Mouse (Mus musculus) 3134 (cell line): ENCODE measurements around the gene Hps4.
"Not testable (repeated sequence)": the region's sequence is repeated elsewhere in the genome, so short reads cannot be mapped to it uniquely, and the experiment has no call there.

Experiments used
- DNase-seq: peaks from one replicate; pipeline ENCODE4 v3.0.0-alpha.2; 2011; ENCODE audit warnings: low spot score; ENCODE audit not compliant: insufficient read length; ENCODE audit errors: extremely low read depth

Gene Hps4

GRCm38 (mm10) chr5:112394779-112395443 is 52.0 kb downstream of the Hps4 start, which contains the start of gene Asphd2:
TSS of gene Asphd2 (minus strand) at chr5:112394866.
- no peak for DNase-seq

- no peak for DNase-seq
Observed at GRCm38 (mm10) chr5:112396066-112396465, 53.2 kb downstream of the Hps4 start.

- no peak for DNase-seq
Observed at GRCm38 (mm10) chr5:112399284-112399683, 56.4 kb downstream of the Hps4 start.

- DNase-seq = no peak
Observed at GRCm38 (mm10) chr5:112402437-112402836, 59.6 kb downstream of the Hps4 start.

GRCm38 (mm10) chr5:112406017-112406416 is 63.1 kb downstream of the Hps4 start:
- no peak for DNase-seq

GRCm38 (mm10) chr5:112409274-112409673 is 66.4 kb downstream of the Hps4 start:
- no peak for DNase-seq

GRCm38 (mm10) chr5:112411072-112411471 is 68.2 kb downstream of the Hps4 start:
- DNase-seq = no peak

GRCm38 (mm10) chr5:112411514-112412335 is 68.8 kb downstream of the Hps4 start:
- DNase-seq = no peak

GRCm38 (mm10) chr5:112412781-112413180 is 69.9 kb downstream of the Hps4 start:
- DNase-seq = not testable (repeated sequence)

GRCm38 (mm10) chr5:112416673-112417072 is 73.8 kb downstream of the Hps4 start:
- DNase-seq = no peak

GRCm38 (mm10) chr5:112418023-112418422 is 75.1 kb downstream of the Hps4 start:
- no peak for DNase-seq

GRCm38 (mm10) chr5:112419535-112419934 is 76.7 kb downstream of the Hps4 start:
- DNase-seq = no peak

GRCm38 (mm10) chr5:112426635-112427034 is 83.8 kb downstream of the Hps4 start:
- DNase-seq = no peak

GRCm38 (mm10) chr5:112427283-112427682 is 84.4 kb downstream of the Hps4 start:
- DNase-seq = no peak
